31 mouse cellular contexts compared by ENCODE assay signal in the genomic region with DNA sequence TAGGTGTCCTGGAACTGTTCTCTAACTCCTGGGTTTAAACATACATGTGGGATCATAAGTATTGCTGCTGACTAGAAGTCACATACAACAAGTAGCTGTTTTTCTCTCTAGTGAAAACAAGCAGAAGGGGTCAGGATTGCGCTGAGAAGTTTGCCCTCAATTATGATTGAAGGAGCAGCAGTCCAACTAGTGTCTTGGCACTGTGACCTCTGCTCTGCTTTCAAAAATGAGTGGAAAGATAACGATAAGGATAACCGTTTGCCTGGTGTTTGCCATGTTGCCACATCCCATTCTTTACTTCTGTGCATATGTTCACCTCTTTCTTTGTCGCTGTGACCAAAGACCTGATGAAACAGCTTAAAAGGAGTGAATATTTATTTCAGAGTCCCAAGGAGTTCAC.
"Had no signal": no experiment of that assay in that cellular context is flagged by ENCODE, and none has a peak within 500 bp of the region (broad histone marks: within the 10 kb centered on the region; RNA-seq: fewer than 3 reads in every experiment).

No protein-coding gene starts in this region.

- ATAC-seq: hindbrain, embryonic 16.5 days; hindbrain, postnatal 0 days; inflammation-experienced regulatory T-cells, adult 6 months; intestine, embryonic 15.5 days; intestine, embryonic 16.5 days; intestine, postnatal 0 days had no signal

- H3K4me2 ChIP-seq: heart, embryonic 11.5 days; heart, embryonic 12.5 days; heart, embryonic 13.5 days; heart, embryonic 15.5 days; hindbrain, embryonic 12.5 days; hindbrain, embryonic 13.5 days; hindbrain, embryonic 14.5 days; hindbrain, embryonic 15.5 days; intestine, embryonic 15.5 days; kidney, embryonic 15.5 days had no signal

- H3K4me3 ChIP-seq: heart, embryonic 10.5 days; heart, embryonic 12.5 days; heart, embryonic 13.5 days; heart, embryonic 15.5 days; hindbrain, embryonic 10.5 days; hindbrain, embryonic 12.5 days; hindbrain, embryonic 13.5 days; hindbrain, embryonic 15.5 days; intestine, embryonic 15.5 days; kidney, embryonic 15.5 days; layer of hippocampus, adult 2 months; left cerebral cortex, adult 2 months had no signal

- H3K36me3 ChIP-seq: heart, embryonic 10.5 days; heart, embryonic 12.5 days; heart, embryonic 13.5 days; heart, embryonic 15.5 days; hindbrain, embryonic 10.5 days; hindbrain, embryonic 12.5 days; hindbrain, embryonic 13.5 days; hindbrain, embryonic 15.5 days; intestine, embryonic 15.5 days; kidney, embryonic 15.5 days had no signal

- H3K27me3 ChIP-seq: hindbrain, embryonic 12.5 days; hindbrain, embryonic 13.5 days; hindbrain, embryonic 15.5 days; intestine, embryonic 15.5 days; kidney, embryonic 15.5 days had no signal

- H3K27ac ChIP-seq: heart, embryonic 10.5 days; heart, embryonic 13.5 days; heart, embryonic 15.5 days; hindbrain, embryonic 10.5 days; hindbrain, embryonic 12.5 days; hindbrain, embryonic 13.5 days; hindbrain, embryonic 14.5 days; hindbrain, embryonic 15.5 days; hindbrain, postnatal 0 days; intestine, embryonic 15.5 days; kidney, embryonic 15.5 days; kidney, postnatal 0 days; layer of hippocampus, adult 2 months; left cerebral cortex, adult 2 months had no signal

- H3K9me3 ChIP-seq: heart, embryonic 10.5 days; heart, embryonic 15.5 days; hindbrain, embryonic 10.5 days; hindbrain, embryonic 12.5 days; hindbrain, embryonic 13.5 days; hindbrain, embryonic 15.5 days; intestine, embryonic 15.5 days; kidney, embryonic 15.5 days had no signal

- DNase-seq: heart, postnatal 36 days; kidney, adult 11 months; kidney, adult 18-20 months; kidney, adult 2 months; kidney, adult 8-10 months; kidney, adult 9 months; kidney, postnatal 10 days; kidney, postnatal 14 days; kidney, postnatal 25 days; kidney, postnatal 36 days; kidney, postnatal 4 days had no signal

- H3K9ac ChIP-seq: heart, embryonic 12.5 days; heart, embryonic 13.5 days; heart, embryonic 15.5 days; hindbrain, embryonic 12.5 days; hindbrain, embryonic 13.5 days; hindbrain, embryonic 14.5 days; hindbrain, embryonic 15.5 days; intestine, embryonic 15.5 days; kidney, embryonic 15.5 days had no signal

- H3K4me1 ChIP-seq: heart, embryonic 10.5 days; hindbrain, embryonic 10.5 days; hindbrain, embryonic 12.5 days; hindbrain, embryonic 13.5 days; hindbrain, embryonic 15.5 days; intestine, embryonic 15.5 days; kidney, embryonic 15.5 days had no signal
